Mouse (Mus musculus): ENCODE data around the gene Degs1.

DNA sequence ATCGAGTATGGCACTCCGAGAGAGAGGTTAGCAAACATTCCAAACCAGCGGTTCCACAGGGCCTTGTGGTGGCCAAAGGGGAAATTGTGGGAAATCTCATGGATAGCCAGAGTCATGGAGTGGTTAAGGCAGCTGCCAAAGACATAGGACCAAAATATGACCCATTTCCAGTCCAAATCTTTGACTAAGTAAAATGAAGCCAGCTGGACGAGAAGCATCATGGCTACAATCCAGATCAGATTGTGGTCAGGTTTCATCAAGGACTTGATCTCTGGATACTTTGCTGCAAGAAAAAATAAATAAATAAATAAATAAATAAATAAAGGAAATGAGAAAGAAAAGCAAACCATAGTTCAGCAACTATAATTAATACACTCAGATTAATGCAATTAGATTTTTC is 3.2 kb downstream of the Degs1 start:
- no peak for TF ChIP-seq CTCF (IDR thresholded peaks at IDR 0.05; ENCODE audit: borderline replicate concordance, insufficient read depth, low read depth, low read length)
- TF ChIP-seq POLR2A (IDR thresholded peaks at IDR 0.05; ENCODE audit: borderline replicate concordance, insufficient read depth, low read length): no peak
